In the genomic region with DNA sequence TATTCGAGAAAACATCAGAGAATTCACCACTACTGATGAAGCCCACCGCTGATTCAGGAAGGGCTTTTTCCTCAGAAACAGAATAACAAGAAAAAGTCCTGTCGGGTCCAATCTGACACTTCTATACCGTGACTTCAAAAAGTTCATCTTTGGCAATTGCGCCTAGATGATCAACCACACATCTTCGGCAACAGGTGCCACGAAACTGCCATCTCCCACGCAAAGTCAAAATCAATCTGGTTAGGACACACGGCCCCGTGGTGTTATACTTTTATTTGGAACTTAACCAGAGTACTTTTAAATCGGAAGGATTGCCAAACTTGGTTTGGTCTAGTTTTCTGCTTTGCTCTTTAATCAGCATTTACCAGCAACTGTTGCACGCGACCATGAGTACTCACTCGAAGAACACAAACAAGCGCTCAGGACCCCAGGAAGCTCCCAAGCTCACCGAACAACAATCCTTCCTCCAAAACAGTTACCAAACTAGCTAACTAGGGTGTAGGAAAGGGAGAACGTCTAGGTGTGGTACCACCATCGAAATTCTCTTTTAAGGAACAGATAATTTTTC, we compare ENCODE assay signal across 7 mouse cellular contexts. TPM values are rescaled to one million over a fixed set of nuclear protein-coding genes. Genes with fewer than 3 reads are reported as not detected.
A peak's percentile ranks its signal among the peaks of the same experiment; 100 is the strongest.
DNase-seq lines count a peak whose midpoint lies in the region; ATAC-seq and TF ChIP-seq lines count a peak whose summit lies in the region.

No protein-coding gene starts in this region.

- no peaks in the 10 kb centered on the region; the same call in 1 of the 2 replicates for H3K36me3 ChIP-seq in spleen, adult 2 months (ENCODE audit: control insufficient read depth, insufficient read depth, low read length)
- peaks cover 21% of the 10 kb centered on the region for H3K36me3 ChIP-seq in forebrain, embryonic 10.5 days (replicated peaks)
- H3K36me3 ChIP-seq in limb, embryonic 15.5 days: no peaks in the 10 kb centered on the region
- H3K36me3 ChIP-seq in small intestine, adult 2 months (ENCODE audit: control insufficient read depth, insufficient read depth, low read length): no peaks in the 10 kb centered on the region

- peak overlapping the region; percentile 13; the same call in 1 of the 2 replicates for H3K27ac ChIP-seq in spleen, adult 2 months (ENCODE audit: insufficient read depth, low read length)
- H3K27ac ChIP-seq in forebrain, embryonic 10.5 days: peak overlapping the region; percentile 99
- peak overlapping the region; percentile 95 for H3K27ac ChIP-seq in limb, embryonic 15.5 days
- no peak overlapping the region for H3K27ac ChIP-seq in small intestine, adult 2 months (ENCODE audit: insufficient read depth, low read depth, low read length)

- no peak for ATAC-seq in limb, embryonic 15.5 days (ENCODE audit: insufficient number of reproducible peaks, low FRiP score, low TSS enrichment, low read depth)

- peak overlapping the region; percentile 99 for H3K9ac ChIP-seq in limb, embryonic 15.5 days

- no peak for TF ChIP-seq POLR2A in spleen, adult 2 months (IDR thresholded peaks at IDR 0.05; ENCODE audit: low read depth, low read length)
- TF ChIP-seq POLR2A in small intestine, adult 2 months (IDR thresholded peaks at IDR 0.05; ENCODE audit: low read depth, low read length): no peak

- H3K27me3 ChIP-seq in spleen, adult 2 months (ENCODE audit: control insufficient read depth, insufficient read depth, low read length): 0 out of 2 replicates have a peak, but pooled peaks cover 3% of the 10 kb centered on the region
- no peaks in the 10 kb centered on the region for H3K27me3 ChIP-seq in forebrain, embryonic 10.5 days (ENCODE audit: poor library complexity, severe bottlenecking)
- H3K27me3 ChIP-seq in limb, embryonic 15.5 days: no peaks in the 10 kb centered on the region
- no peaks in the 10 kb centered on the region for H3K27me3 ChIP-seq in small intestine, adult 2 months (ENCODE audit: control insufficient read depth, insufficient read depth, low read length)

- H3K4me2 ChIP-seq in limb, embryonic 15.5 days: peak overlapping the region; percentile 64

- DNase-seq in spleen, adult 2 months (ENCODE audit: low read depth in 1 of 2, low spot score in 2 of 2): no peak
- no peak for DNase-seq in spleen, adult 12 weeks (ENCODE audit: low spot score)
- peak; percentile 26 for DNase-seq in forebrain, embryonic 10.5 days (ENCODE audit: extremely low spot score, low spot score)
- DNase-seq in gastrocnemius, postnatal 10 days: no peak
- DNase-seq in adrenal gland, postnatal 10 days: no peak

- no peaks in the 10 kb centered on the region for H3K9me3 ChIP-seq in forebrain, embryonic 10.5 days
- no peaks in the 10 kb centered on the region for H3K9me3 ChIP-seq in limb, embryonic 15.5 days

- TF ChIP-seq CTCF in spleen, adult 2 months (IDR thresholded peaks at IDR 0.05; ENCODE audit: extremely low read depth, insufficient read depth, insufficient read length, insufficient replicate concordance): no peak
- no peak for TF ChIP-seq CTCF in small intestine, adult 2 months (IDR thresholded peaks at IDR 0.05; ENCODE audit: extremely low read depth, insufficient read length, insufficient replicate concordance, low read depth, low read length)

- peak overlapping the region; percentile 51 for H3K4me3 ChIP-seq in spleen, adult 2 months (ENCODE audit: extremely low read depth, insufficient read depth, insufficient read length)
- peak overlapping the region; percentile 87 for H3K4me3 ChIP-seq in forebrain, embryonic 10.5 days
- peak overlapping the region; percentile 86 for H3K4me3 ChIP-seq in limb, embryonic 15.5 days
- H3K4me3 ChIP-seq in small intestine, adult 2 months (ENCODE audit: low read depth, low read length): peak overlapping the region; percentile 55

- peaks cover 5% of the 10 kb centered on the region for H3K4me1 ChIP-seq in spleen, adult 2 months (ENCODE audit: control insufficient read depth, insufficient read depth, insufficient read length)
- peaks cover 28% of the 10 kb centered on the region for H3K4me1 ChIP-seq in forebrain, embryonic 10.5 days
- H3K4me1 ChIP-seq in limb, embryonic 15.5 days: peaks cover 21% of the 10 kb centered on the region
- peaks cover 2% of the 10 kb centered on the region; the same call in 1 of the 2 replicates for H3K4me1 ChIP-seq in small intestine, adult 2 months (ENCODE audit: control insufficient read depth, insufficient read depth, insufficient read length, low read length)

- 1% methylated on average over 18 of the region's 18 CpGs for WGBS in spleen, adult 2 months
- 3% methylated on average over 18 of the region's 18 CpGs for WGBS in forebrain, embryonic 10.5 days
- 2% methylated on average over 18 of the region's 18 CpGs for WGBS in limb, embryonic 15.5 days
- 2% methylated on average over 18 of the region's 18 CpGs for WGBS in small intestine, adult 2 months

RNA-seq across cellular contexts. Expression of a gene that starts 1.6 kb away (rescaled TPM):
- 26.5 and 27.3 TPM in 2 replicates for polyA plus RNA-seq in spleen, adult 2 months (2012; rRNA removed)
- 32.5 and 35.7 TPM in 2 replicates for polyA plus RNA-seq in forebrain, embryonic 10.5 days (2016; fragmentation: Nextera tagmentation; extraction: Ambion mirVana)
- polyA plus RNA-seq in limb, embryonic 15.5 days (2015; fragmentation: Nextera tagmentation; extraction: Ambion mirVana): 23.6 and 31.1 TPM in 2 replicates
- 5.6 and 15.2 TPM in 2 replicates for polyA plus RNA-seq in small intestine, adult 2 months (2012; rRNA removed)
- total RNA-seq in gastrocnemius, postnatal 10 days (2021): 10 to 100 TPM; 25.5 to 35.1 TPM
- total RNA-seq in adrenal gland, postnatal 10 days (2021): 10 to 100 TPM; 33.6 to 42.5 TPM

RNA-seq across cellular contexts. Expression of a gene that starts 58.9 kb away (rescaled TPM):
- 4.7 and 4.9 TPM in 2 replicates for polyA plus RNA-seq in spleen, adult 2 months (2012; rRNA removed)
- polyA plus RNA-seq in forebrain, embryonic 10.5 days (2016; fragmentation: Nextera tagmentation; extraction: Ambion mirVana): 77.3 and 84.4 TPM in 2 replicates
- polyA plus RNA-seq in limb, embryonic 15.5 days (2015; fragmentation: Nextera tagmentation; extraction: Ambion mirVana): 45.0 and 47.5 TPM in 2 replicates
- 1.2 and 1.7 TPM in 2 replicates for polyA plus RNA-seq in small intestine, adult 2 months (2012; rRNA removed)
- 10 to 100 TPM; 13.8 to 16.3 TPM for total RNA-seq in gastrocnemius, postnatal 10 days (2021)
- total RNA-seq in adrenal gland, postnatal 10 days (2021): 10 to 100 TPM; 21.1 to 21.8 TPM
